Mouse (Mus musculus): ENCODE results near the gene Prl7c1. TPM values are rescaled to one million over a fixed set of nuclear protein-coding genes. Genes with fewer than 3 reads are reported as not detected.

The Prl7c1 gene
- not detected for polyA plus RNA-seq (2017; shearing (Covaris generic))

DNA sequence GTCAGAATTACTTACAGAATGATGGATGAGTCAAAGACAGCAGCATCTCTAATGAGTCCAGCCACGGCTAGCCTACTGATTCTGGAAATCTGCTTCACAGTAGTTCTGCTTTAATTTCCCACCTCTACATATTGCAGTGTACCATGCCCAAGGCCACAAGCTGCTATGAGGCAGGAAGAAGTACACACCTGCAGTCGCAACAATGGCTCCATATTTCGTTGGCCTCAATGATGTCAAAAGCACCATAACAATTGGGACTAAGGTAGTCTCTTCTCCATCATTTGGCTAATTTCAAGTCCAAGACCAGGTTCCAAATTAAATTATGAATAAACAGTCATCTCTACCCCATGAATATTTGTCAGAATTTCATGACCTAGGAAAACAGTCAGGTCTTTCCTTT, at the start of gene Prl7c1:
Prl7c1 (minus strand) TSS at position 101 of the 400 bp plus-strand sequence.

DNA sequence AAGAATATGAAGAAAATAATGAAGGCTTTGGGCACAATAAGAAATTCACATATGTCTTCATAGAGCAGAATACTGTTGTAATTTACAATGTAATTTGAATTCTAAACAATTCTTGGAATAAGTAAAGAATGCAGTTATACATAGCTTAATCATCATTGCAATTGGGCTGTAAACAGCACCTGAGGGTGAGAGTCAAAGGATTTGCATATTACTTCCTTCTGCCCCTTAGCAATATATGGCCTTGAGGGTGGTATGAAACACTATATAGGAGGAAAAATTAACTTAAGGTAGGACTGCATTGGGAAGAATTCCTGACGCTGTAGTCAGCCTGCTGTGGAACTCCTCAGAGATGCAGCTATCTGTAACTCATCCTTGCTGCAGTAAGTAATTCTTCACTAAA, 20.8 kb upstream of the Prl7c1 start, which contains the start of gene Prl2a1:
Prl2a1 (plus strand) TSS at position 301 of the 400 bp plus-strand sequence.

Other genes starting within 250 kb of the Prl7c1 start
- gene Prl8a9, start 216.2 kb downstream of the Prl7c1 start, polyA plus RNA-seq (2017; shearing (Covaris generic)), result not detected
- not detected for gene Prl8a1, start 198.6 kb downstream of the Prl7c1 start, polyA plus RNA-seq (2017; shearing (Covaris generic))
- gene Prl7b1, start 170.2 kb downstream of the Prl7c1 start, polyA plus RNA-seq (2017; shearing (Covaris generic)), result not detected
- gene Prl7a1, start 138.3 kb downstream of the Prl7c1 start, polyA plus RNA-seq (2017; shearing (Covaris generic)), result not detected
- gene Prl7a2, start 112.8 kb downstream of the Prl7c1 start, polyA plus RNA-seq (2017; shearing (Covaris generic)), result not detected
- gene Prl7d1, start 64.1 kb downstream of the Prl7c1 start, polyA plus RNA-seq (2017; shearing (Covaris generic)), result not detected
- gene Prl2a1, start 20.9 kb upstream of the Prl7c1 start, polyA plus RNA-seq (2017; shearing (Covaris generic)), result not detected
- not detected for gene Prl2c1, start 68.5 kb upstream of the Prl7c1 start, polyA plus RNA-seq (2017; shearing (Covaris generic))
- gene Prl4a1, start 235.4 kb upstream of the Prl7c1 start, polyA plus RNA-seq (2017; shearing (Covaris generic)), result not detected